Mouse (Mus musculus): ENCODE data around the gene Nkx1-2. TPM values are rescaled to one million over a fixed set of nuclear protein-coding genes. Genes with fewer than 3 reads are reported as not detected.

The Nkx1-2 gene
- polyA plus RNA-seq, 1 experiment from 2014 or later, result 0.74 TPM

GRCm38 (mm10) chr7:132593762-132594161 is 5.7 kb downstream of the Nkx1-2 start:
- no peaks in the 10 kb centered on the region for H3K9me3 ChIP-seq (ENCODE audit: control insufficient read depth, low read length)
- peaks cover 15% of the 10 kb centered on the region for H3K4me1 ChIP-seq (replicated peaks; ENCODE audit: control insufficient read depth, insufficient read depth, low read length)
- DNase-seq (ENCODE audit: low spot score), result no peak
- H3K9ac ChIP-seq, result no peak overlapping the region
- H3K27ac ChIP-seq, result no peak overlapping the region
- ATAC-seq (ENCODE audit: low FRiP score), result no peak
- 75% methylated on average over 2 of the region's 2 CpGs for WGBS
- H3K27me3 ChIP-seq (ENCODE audit: control insufficient read depth, insufficient read depth, low read length), result peaks cover 37% of the 10 kb centered on the region
- no peaks in the 10 kb centered on the region for H3K36me3 ChIP-seq (replicated peaks; ENCODE audit: control insufficient read depth, insufficient read depth)
- H3K4me3 ChIP-seq (replicated peaks; ENCODE audit: low read length), result no peak overlapping the region
- H3K4me2 ChIP-seq (replicated peaks), result no peak overlapping the region

- ATAC-seq (ENCODE audit: low FRiP score) (no peak), DNase-seq (ENCODE audit: low spot score) (no peak)
- Histone ChIP-seq H3K4me2 (replicated peaks) (no peak overlapping the region), H3K4me1 (replicated peaks; ENCODE audit: control insufficient read depth, insufficient read depth, low read length) (no peaks in the 10 kb centered on the region), H3K36me3 (replicated peaks; ENCODE audit: control insufficient read depth, insufficient read depth) (no peaks in the 10 kb centered on the region), H3K9me3 (ENCODE audit: control insufficient read depth, low read length) (no peaks in the 10 kb centered on the region), H3K27ac (no peak overlapping the region), H3K27me3 (ENCODE audit: control insufficient read depth, insufficient read depth, low read length) (no peaks in the 10 kb centered on the region), H3K9ac (no peak overlapping the region), H3K4me3 (replicated peaks; ENCODE audit: low read length) (no peak overlapping the region)
- WGBS, result 61% methylated on average over 5 of the region's 5 CpGs
These were observed 9.8 kb downstream of the Nkx1-2 start for GRCm38 (mm10) chr7:132589610-132590009.

GRCm38 (mm10) chr7:132587167-132587566 is 12.3 kb downstream of the Nkx1-2 start:
- no peaks in the 10 kb centered on the region for H3K4me1 ChIP-seq (replicated peaks; ENCODE audit: control insufficient read depth, insufficient read depth, low read length)
- no peaks in the 10 kb centered on the region for H3K9me3 ChIP-seq (ENCODE audit: control insufficient read depth, low read length)
- ATAC-seq (ENCODE audit: low FRiP score), result no peak
- no peak overlapping the region for H3K4me2 ChIP-seq (replicated peaks)
- H3K9ac ChIP-seq, result no peak overlapping the region
- H3K27ac ChIP-seq, result no peak overlapping the region
- no peaks in the 10 kb centered on the region for H3K27me3 ChIP-seq (ENCODE audit: control insufficient read depth, insufficient read depth, low read length)
- no peak for DNase-seq (ENCODE audit: low spot score)
- H3K4me3 ChIP-seq (replicated peaks; ENCODE audit: low read length), result no peak overlapping the region
- H3K36me3 ChIP-seq (replicated peaks; ENCODE audit: control insufficient read depth, insufficient read depth), result no peaks in the 10 kb centered on the region
- 74% methylated on average over 5 of the region's 5 CpGs for WGBS

- 74% methylated on average over 3 of the region's 3 CpGs for WGBS
- ATAC-seq (ENCODE audit: low FRiP score), result no peak
- Histone ChIP-seq H3K36me3 (replicated peaks; ENCODE audit: control insufficient read depth, insufficient read depth) (no peaks in the 10 kb centered on the region), H3K27me3 (ENCODE audit: control insufficient read depth, insufficient read depth, low read length) (no peaks in the 10 kb centered on the region), H3K9me3 (ENCODE audit: control insufficient read depth, low read length) (no peaks in the 10 kb centered on the region), H3K4me1 (replicated peaks; ENCODE audit: control insufficient read depth, insufficient read depth, low read length) (no peaks in the 10 kb centered on the region), H3K9ac (no peak overlapping the region), H3K27ac (no peak overlapping the region), H3K4me2 (replicated peaks) (no peak overlapping the region), H3K4me3 (replicated peaks; ENCODE audit: low read length) (no peak overlapping the region)
- DNase-seq (ENCODE audit: low spot score), result no peak
These were observed 13.5 kb downstream of the Nkx1-2 start for GRCm38 (mm10) chr7:132585695-132586491.

- no peak overlapping the region for H3K9ac ChIP-seq
- no peak for DNase-seq (ENCODE audit: low spot score)
These were observed 18.0 kb downstream of the Nkx1-2 start for GRCm38 (mm10) chr7:132581441-132581840.

GRCm38 (mm10) chr7:132580511-132580910 is 18.9 kb downstream of the Nkx1-2 start:
- ATAC-seq (ENCODE audit: low FRiP score), result no peak
- H3K9ac ChIP-seq, result no peak overlapping the region

More at GRCm38 (mm10) chr7:132581441-132581840, 18.0 kb downstream of the Nkx1-2 start:
- Histone ChIP-seq H3K9me3 (ENCODE audit: control insufficient read depth, low read length) (no peaks in the 10 kb centered on the region), H3K36me3 (replicated peaks; ENCODE audit: control insufficient read depth, insufficient read depth) (no peaks in the 10 kb centered on the region), H3K4me1 (replicated peaks; ENCODE audit: control insufficient read depth, insufficient read depth, low read length) (no peaks in the 10 kb centered on the region), H3K27me3 (ENCODE audit: control insufficient read depth, insufficient read depth, low read length) (0 out of 2 replicates have a peak, but pooled peaks cover 5% of the 10 kb centered on the region), H3K27ac (no peak overlapping the region), H3K4me2 (replicated peaks) (no peak overlapping the region), H3K4me3 (replicated peaks; ENCODE audit: low read length) (no peak overlapping the region)
- WGBS, result 91% methylated on average over 2 of the region's 2 CpGs
- ATAC-seq (ENCODE audit: low FRiP score), result no peak

GRCm38 (mm10) chr7:132576891-132577290 is 22.5 kb downstream of the Nkx1-2 start:
- Histone ChIP-seq H3K27ac (no peak overlapping the region), H3K4me3 (replicated peaks; ENCODE audit: low read length) (no peak overlapping the region), H3K4me2 (replicated peaks) (peak overlapping the region; percentile 79), H3K27me3 (ENCODE audit: control insufficient read depth, insufficient read depth, low read length) (0 out of 2 replicates have a peak, but pooled peaks cover 5% of the 10 kb centered on the region), H3K9me3 (ENCODE audit: control insufficient read depth, low read length) (no peaks in the 10 kb centered on the region), H3K36me3 (replicated peaks; ENCODE audit: control insufficient read depth, insufficient read depth) (no peaks in the 10 kb centered on the region), H3K9ac (no peak overlapping the region), H3K4me1 (replicated peaks; ENCODE audit: control insufficient read depth, insufficient read depth, low read length) (peaks cover 6% of the 10 kb centered on the region; the same call in 1 of the 2 replicates)
- ATAC-seq (ENCODE audit: low FRiP score) (no peak), DNase-seq (ENCODE audit: low spot score) (no peak)
- WGBS, result 60% methylated on average over 4 of the region's 4 CpGs

More at GRCm38 (mm10) chr7:132580511-132580910, 18.9 kb downstream of the Nkx1-2 start:
- Histone ChIP-seq H3K9me3 (ENCODE audit: control insufficient read depth, low read length) (no peaks in the 10 kb centered on the region), H3K27ac (no peak overlapping the region), H3K36me3 (replicated peaks; ENCODE audit: control insufficient read depth, insufficient read depth) (no peaks in the 10 kb centered on the region), H3K4me2 (replicated peaks) (no peak overlapping the region), H3K4me3 (replicated peaks; ENCODE audit: low read length) (no peak overlapping the region), H3K27me3 (ENCODE audit: control insufficient read depth, insufficient read depth, low read length) (0 out of 2 replicates have a peak, but pooled peaks cover 5% of the 10 kb centered on the region), H3K4me1 (replicated peaks; ENCODE audit: control insufficient read depth, insufficient read depth, low read length) (peaks cover 1% of the 10 kb centered on the region; the same call in 1 of the 2 replicates)
- 83% methylated on average over 6 of the region's 6 CpGs for WGBS
- no peak for DNase-seq (ENCODE audit: low spot score)

GRCm38 (mm10) chr7:132576116-132576650 is 23.3 kb downstream of the Nkx1-2 start, which contains the start of gene Oat:
Oat (minus strand) TSS chr7:132576398.
- 1% methylated on average over 49 of the region's 49 CpGs for WGBS
- Histone ChIP-seq H3K9me3 (ENCODE audit: control insufficient read depth, low read length) (no peaks in the 10 kb centered on the region), H3K4me2 (replicated peaks) (peak within 1 kb of the TSS; percentile 79), H3K27me3 (ENCODE audit: control insufficient read depth, insufficient read depth, low read length) (0 out of 2 replicates have a peak, but pooled peaks cover 5% of the 10 kb centered on the region), H3K4me1 (replicated peaks; ENCODE audit: control insufficient read depth, insufficient read depth, low read length) (peaks cover 6% of the 10 kb centered on the region; the same call in 1 of the 2 replicates), H3K4me3 (replicated peaks; ENCODE audit: low read length) (peak within 1 kb of the TSS; percentile 60), H3K9ac (peak within 1 kb of the TSS; percentile 66), H3K36me3 (replicated peaks; ENCODE audit: control insufficient read depth, insufficient read depth) (no peaks in the 10 kb centered on the region), H3K27ac (peak within 1 kb of the TSS; percentile 92)
- DNase-seq (ENCODE audit: low spot score), result peak; percentile 92
- peak; percentile 97 for ATAC-seq (ENCODE audit: low FRiP score)

- H3K9ac ChIP-seq, result peak overlapping the region; percentile 66
- H3K4me1 ChIP-seq (replicated peaks; ENCODE audit: control insufficient read depth, insufficient read depth, low read length), result peaks cover 6% of the 10 kb centered on the region; the same call in 1 of the 2 replicates
- peak overlapping the region; percentile 79 for H3K4me2 ChIP-seq (replicated peaks)
- H3K9me3 ChIP-seq (ENCODE audit: control insufficient read depth, low read length), result no peaks in the 10 kb centered on the region
- under 1% methylated on average over 13 of the region's 13 CpGs for WGBS
- peak overlapping the region; percentile 60 for H3K4me3 ChIP-seq (replicated peaks; ENCODE audit: low read length)
- H3K36me3 ChIP-seq (replicated peaks; ENCODE audit: control insufficient read depth, insufficient read depth), result no peaks in the 10 kb centered on the region
- H3K27ac ChIP-seq, result peak overlapping the region; percentile 92
- 0 out of 2 replicates have a peak, but pooled peaks cover 5% of the 10 kb centered on the region for H3K27me3 ChIP-seq (ENCODE audit: control insufficient read depth, insufficient read depth, low read length)
- DNase-seq (ENCODE audit: low spot score), result peak; percentile 80
- peak; percentile 86 for ATAC-seq (ENCODE audit: low FRiP score)
These were observed 23.8 kb downstream of the Nkx1-2 start for GRCm38 (mm10) chr7:132575623-132576022.
